ENCODE assay signal across 14 mouse cellular contexts in the genomic region with DNA sequence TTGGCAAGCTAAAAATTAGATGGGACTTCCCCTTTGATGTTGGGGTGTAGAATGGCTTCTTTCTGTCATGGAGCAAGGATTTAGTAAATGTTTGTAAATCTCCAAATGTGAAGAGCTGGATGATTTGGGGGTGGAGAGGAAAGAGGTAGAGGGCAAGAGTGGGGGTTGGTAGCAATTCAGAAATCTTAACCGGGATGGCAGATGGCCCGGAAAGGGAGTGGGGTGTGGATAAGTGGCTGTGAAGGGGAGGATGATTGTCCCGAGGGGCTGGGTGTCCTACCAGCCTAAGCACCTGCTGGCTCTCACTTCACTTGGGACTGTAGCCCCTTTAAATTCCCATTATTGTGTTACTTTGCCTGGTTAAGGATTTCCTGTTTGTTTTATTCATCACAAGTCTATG. TPM values are rescaled to one million over a fixed set of nuclear protein-coding genes. Genes with fewer than 3 reads are reported as not detected.
DNase-seq lines count a peak whose midpoint lies in the region; ATAC-seq lines count a peak whose summit lies in the region.
"Had no signal": no experiment of that assay in that cellular context is flagged by ENCODE, and none has a peak within 500 bp of the region (broad histone marks: within the 10 kb centered on the region; RNA-seq: fewer than 3 reads in every experiment).

No protein-coding gene starts in this region.

- 63% methylated on average over 3 of the region's 3 CpGs for WGBS in midbrain, embryonic 13.5 days
- 63% methylated on average over 3 of the region's 3 CpGs for WGBS in midbrain, embryonic 16.5 days
- WGBS in stomach, embryonic 16.5 days: 55% methylated on average over 3 of the region's 3 CpGs

- peak; percentile 62 for DNase-seq in cerebellum, adult 9-10 months
- DNase-seq in cerebellum, postnatal 4 days (ENCODE audit: low spot score in 2 of 2): no peak
- peak; percentile 38 for DNase-seq in heart, postnatal 4 days
- no peak for DNase-seq in heart, postnatal 25 days (ENCODE audit: low spot score)
- no peak for DNase-seq in urinary bladder, adult 18-20 months (ENCODE audit: low spot score in 2 of 2)
- DNase-seq: cerebellum, postnatal 25 days; gastrocnemius, adult 2 months; kidney, postnatal 36 days; lung, postnatal 10 days had no signal

- H3K4me1 ChIP-seq in midbrain, embryonic 13.5 days (replicated peaks): peaks cover 34% of the 10 kb centered on the region
- H3K4me1 ChIP-seq in midbrain, embryonic 16.5 days (ENCODE audit: control insufficient read depth, insufficient read depth, low read length): peaks cover 27% of the 10 kb centered on the region
- H3K4me1 ChIP-seq in stomach, embryonic 16.5 days (ENCODE audit: control insufficient read depth, insufficient read depth, low read length): peaks cover 20% of the 10 kb centered on the region

- H3K36me3 ChIP-seq in midbrain, embryonic 13.5 days: no peaks in the 10 kb centered on the region
- H3K36me3 ChIP-seq in midbrain, embryonic 16.5 days (ENCODE audit: control insufficient read depth, insufficient read depth, low read length): no peaks in the 10 kb centered on the region
- H3K36me3 ChIP-seq in stomach, embryonic 16.5 days (ENCODE audit: control insufficient read depth, insufficient read depth, low read length): no peaks in the 10 kb centered on the region

- peak overlapping the region; percentile 79; the same call in 1 of the 2 replicates for H3K4me3 ChIP-seq in midbrain, embryonic 13.5 days (replicated peaks)
- no peak overlapping the region for H3K4me3 ChIP-seq in midbrain, embryonic 16.5 days (ENCODE audit: low read depth, low read length)
- no peak overlapping the region for H3K4me3 ChIP-seq in stomach, embryonic 16.5 days (replicated peaks; ENCODE audit: low read length)

- H3K4me2 ChIP-seq in midbrain, embryonic 13.5 days (replicated peaks): peak overlapping the region; percentile 69; the same call in 1 of the 2 replicates
- no peak overlapping the region for H3K4me2 ChIP-seq in midbrain, embryonic 16.5 days (ENCODE audit: low read length)
- peak overlapping the region; percentile 63; the same call in 1 of the 2 replicates for H3K4me2 ChIP-seq in stomach, embryonic 16.5 days (ENCODE audit: low read depth, low read length)

- no peak for ATAC-seq in midbrain, embryonic 13.5 days
- no peak for ATAC-seq in midbrain, embryonic 16.5 days
- ATAC-seq in stomach, embryonic 16.5 days (ENCODE audit: insufficient read depth, low FRiP score): no peak
- ATAC-seq: activated CD4-positive, CD25-positive, alpha-beta regulatory T cell, adult 4 months had no signal

- intact Hi-C loops in heart, postnatal 25 days (cut with DNase I): loop anchor here (10.0 kb wide), 2 partner anchors 588 to 708 kb away; partner anchors contain the start of genes Gspt1 and Txndc11

- no peaks in the 10 kb centered on the region for H3K9me3 ChIP-seq in midbrain, embryonic 13.5 days
- no peaks in the 10 kb centered on the region for H3K9me3 ChIP-seq in midbrain, embryonic 16.5 days (replicated peaks; ENCODE audit: control insufficient read depth, low read length, poor library complexity, severe bottlenecking)
- no peaks in the 10 kb centered on the region for H3K9me3 ChIP-seq in stomach, embryonic 16.5 days (replicated peaks; ENCODE audit: control insufficient read depth, low read length)
- H3K9me3 ChIP-seq: G1E had no signal

- no peak overlapping the region for H3K27ac ChIP-seq in midbrain, embryonic 13.5 days
- no peak overlapping the region for H3K27ac ChIP-seq in midbrain, embryonic 16.5 days (ENCODE audit: low read length)
- no peak overlapping the region for H3K27ac ChIP-seq in stomach, embryonic 16.5 days (ENCODE audit: low read length)
- H3K27ac ChIP-seq: gastrocnemius, adult 2 months had no signal

- H3K27me3 ChIP-seq in midbrain, embryonic 13.5 days: no peaks in the 10 kb centered on the region
- H3K27me3 ChIP-seq in midbrain, embryonic 16.5 days (ENCODE audit: control insufficient read depth, insufficient read depth, low read depth, low read length): no peaks in the 10 kb centered on the region
- H3K27me3 ChIP-seq in stomach, embryonic 16.5 days (ENCODE audit: control insufficient read depth, insufficient read depth, low read length): no peaks in the 10 kb centered on the region

- H3K9ac ChIP-seq in midbrain, embryonic 13.5 days (replicated peaks): peak overlapping the region; percentile 89; the same call in 1 of the 2 replicates
- no peak overlapping the region for H3K9ac ChIP-seq in midbrain, embryonic 16.5 days (ENCODE audit: low read depth, low read length)
- H3K9ac ChIP-seq in stomach, embryonic 16.5 days (ENCODE audit: low read length): no peak overlapping the region

RNA-seq across cellular contexts. Expression of gene Clec16a, which starts 1.7 kb away (rescaled TPM):
- 10 to 100 TPM; 40.5 to 42.2 TPM for total RNA-seq in heart, postnatal 4 days (2021)
- total RNA-seq in heart, postnatal 25 days (2021): 10 to 100 TPM; 55.1 to 56.0 TPM
- 65.7 and 70.2 TPM in 2 replicates for polyA plus RNA-seq in midbrain, embryonic 13.5 days (2015; fragmentation: Nextera tagmentation; extraction: Ambion mirVana)
- 70.0 and 74.0 TPM in 2 replicates for polyA plus RNA-seq in midbrain, embryonic 16.5 days (2015; fragmentation: Nextera tagmentation; extraction: Ambion mirVana)
- polyA plus RNA-seq in stomach, embryonic 16.5 days (2015; fragmentation: Nextera tagmentation; extraction: Ambion mirVana): 31.0 and 33.7 TPM in 2 replicates

RNA-seq across cellular contexts. Expression of gene Dexi, which starts 4.0 kb away (rescaled TPM):
- 10 to 100 TPM; 22.4 to 22.6 TPM for total RNA-seq in heart, postnatal 4 days (2021)
- 10 to 100 TPM; 34.6 to 37.4 TPM for total RNA-seq in heart, postnatal 25 days (2021)
- polyA plus RNA-seq in midbrain, embryonic 13.5 days (2015; fragmentation: Nextera tagmentation; extraction: Ambion mirVana): 14.8 and 18.2 TPM in 2 replicates
- 12.7 and 13.3 TPM in 2 replicates for polyA plus RNA-seq in midbrain, embryonic 16.5 days (2015; fragmentation: Nextera tagmentation; extraction: Ambion mirVana)
- polyA plus RNA-seq in stomach, embryonic 16.5 days (2015; fragmentation: Nextera tagmentation; extraction: Ambion mirVana): 4.9 and 5.0 TPM in 2 replicates

Comparison
In these comparisons a context has a peak if more than half of its experiments do, and no peak if none do; other contexts are left out.
1. DNase-seq: peak in cerebellum, adult 9-10 months (single experiment) and heart, postnatal 4 days (single experiment); none in cerebellum, postnatal 4 days (0 of 2), heart, postnatal 25 days (single experiment) and urinary bladder, adult 18-20 months (0 of 2).